Mouse (Mus musculus): Measurements from ENCODE around the gene Mkrn2.

Mkrn2 gene

DNA sequence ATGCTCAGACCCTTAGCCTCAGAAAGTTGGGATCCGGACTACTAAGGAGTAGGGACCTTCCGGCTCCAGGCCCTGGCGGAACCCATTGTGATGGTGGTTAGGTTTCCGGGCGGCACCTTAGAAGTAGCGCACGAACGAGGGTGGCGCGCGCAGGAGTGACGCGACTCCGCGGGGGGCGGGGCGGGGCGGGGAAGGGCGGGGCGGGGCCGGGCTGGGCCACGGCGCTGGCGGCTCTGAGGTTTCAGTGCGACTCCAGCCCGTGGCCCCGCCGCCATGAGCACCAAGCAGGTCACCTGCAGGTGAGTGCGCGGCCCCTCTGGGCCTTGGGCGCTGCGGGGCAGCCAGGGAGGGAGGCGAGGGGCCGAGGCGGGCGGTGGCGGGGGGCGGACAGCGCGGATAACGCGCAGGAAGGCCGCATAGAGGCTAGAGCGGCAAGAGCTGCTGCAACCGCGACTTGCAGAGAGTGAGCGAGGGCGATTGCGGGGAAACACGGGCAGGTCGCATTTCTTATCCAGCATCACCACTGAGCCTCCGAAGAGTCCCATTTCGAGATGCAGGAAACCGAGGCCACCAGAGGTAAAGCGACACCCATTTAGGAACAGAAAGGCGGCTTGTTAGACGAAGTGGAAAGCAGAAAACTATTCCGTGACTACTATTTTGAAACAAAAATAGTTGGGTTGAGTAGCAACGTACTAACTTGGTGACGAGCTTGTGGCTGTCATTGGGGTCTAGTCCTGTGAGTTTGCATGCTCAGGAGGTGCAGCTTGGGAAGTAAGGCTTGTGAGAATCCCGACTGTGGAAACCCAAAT lies at the start of gene Mkrn2:
Gene Mkrn2 (plus strand): TSS at position 188 of the 809 bp plus-strand sequence.
- peak; percentile 90 for DNase-seq

DNA sequence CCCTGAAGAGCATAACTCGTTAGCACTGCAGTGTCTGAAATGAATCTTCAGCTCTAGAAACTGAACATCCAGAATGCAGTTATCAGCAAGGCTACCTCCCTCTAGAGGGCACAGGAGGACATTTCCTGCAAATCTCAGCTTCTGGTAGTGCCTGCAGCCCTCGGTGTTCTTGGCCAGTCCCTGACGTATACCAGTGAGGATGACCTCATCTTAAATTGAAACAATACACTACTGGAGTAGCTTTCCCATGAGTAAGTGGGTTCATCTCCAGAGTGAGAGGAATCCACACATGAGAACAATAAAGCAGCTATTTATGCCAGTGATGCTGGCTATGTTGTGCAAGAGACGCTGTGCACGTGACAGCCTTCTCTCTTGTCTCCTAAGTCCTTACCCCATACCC lies 46.2 kb upstream of the Mkrn2 start:
- DNase-seq = no peak

DNA sequence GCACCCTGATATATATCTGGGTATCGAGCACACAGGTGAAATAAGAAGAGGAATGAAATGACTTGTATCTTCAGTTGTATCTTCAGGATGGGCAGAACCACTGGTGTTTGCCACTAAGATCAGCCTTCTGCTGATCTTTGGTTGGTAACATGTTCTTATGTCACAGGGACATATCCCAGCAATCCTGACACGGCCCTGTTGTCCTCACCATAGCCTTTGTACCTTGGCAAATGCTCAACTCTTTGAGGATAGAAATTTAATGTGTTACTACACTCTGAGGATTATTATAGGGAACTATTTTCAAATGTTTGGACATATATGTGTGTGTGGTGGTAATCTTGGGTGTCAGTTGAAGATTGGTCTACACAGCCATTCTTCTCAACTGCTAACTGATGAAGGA lies 43.5 kb upstream of the Mkrn2 start:
- no peak for DNase-seq

DNA sequence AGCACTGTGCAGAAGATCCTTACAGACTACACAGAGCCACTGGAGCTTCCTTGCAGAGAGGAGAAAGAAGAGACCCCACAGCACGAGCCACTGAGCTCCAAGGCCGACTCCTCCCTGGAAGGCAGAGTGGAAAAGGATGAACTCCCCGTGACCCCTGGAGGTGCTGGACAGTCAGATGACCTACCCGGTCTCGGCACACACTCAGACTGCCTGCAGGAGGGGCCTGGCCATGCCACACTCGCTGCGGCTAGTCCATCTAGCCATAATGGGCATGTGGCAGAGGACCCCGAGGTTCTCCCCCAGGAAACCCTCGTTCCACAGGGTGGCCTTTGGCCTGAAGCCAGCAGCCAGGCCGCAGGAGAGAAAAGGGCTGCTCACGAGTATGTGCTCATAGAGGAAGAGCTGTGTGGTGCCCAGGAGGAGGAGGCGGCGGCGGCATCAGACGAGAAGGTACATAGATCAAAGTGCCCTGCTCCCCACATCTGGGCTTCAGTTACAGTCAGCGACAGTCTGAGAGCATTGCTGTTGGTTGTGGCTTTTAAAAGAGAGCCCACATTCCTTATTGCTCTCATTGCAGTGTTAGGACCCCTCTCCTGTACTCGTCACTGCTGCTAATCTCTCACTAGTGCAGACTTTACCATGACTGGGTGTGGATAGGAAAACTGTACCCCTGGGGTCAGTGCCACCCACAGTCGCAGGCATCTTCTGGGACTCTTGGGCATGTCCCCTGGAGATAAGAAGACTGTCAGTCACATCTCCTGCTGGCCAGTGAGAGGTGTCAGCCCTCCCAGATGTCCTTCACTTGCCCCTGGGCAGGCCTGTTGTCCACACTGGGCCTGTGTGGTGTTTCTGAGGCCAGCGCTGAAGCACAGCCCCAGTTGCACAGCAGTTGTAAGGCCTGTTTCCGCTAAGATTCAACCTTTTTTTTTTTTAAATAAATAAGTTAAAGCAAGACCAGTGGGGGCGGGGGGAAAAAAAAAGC lies 41.8 kb upstream of the Mkrn2 start:
- DNase-seq = no peak

DNA sequence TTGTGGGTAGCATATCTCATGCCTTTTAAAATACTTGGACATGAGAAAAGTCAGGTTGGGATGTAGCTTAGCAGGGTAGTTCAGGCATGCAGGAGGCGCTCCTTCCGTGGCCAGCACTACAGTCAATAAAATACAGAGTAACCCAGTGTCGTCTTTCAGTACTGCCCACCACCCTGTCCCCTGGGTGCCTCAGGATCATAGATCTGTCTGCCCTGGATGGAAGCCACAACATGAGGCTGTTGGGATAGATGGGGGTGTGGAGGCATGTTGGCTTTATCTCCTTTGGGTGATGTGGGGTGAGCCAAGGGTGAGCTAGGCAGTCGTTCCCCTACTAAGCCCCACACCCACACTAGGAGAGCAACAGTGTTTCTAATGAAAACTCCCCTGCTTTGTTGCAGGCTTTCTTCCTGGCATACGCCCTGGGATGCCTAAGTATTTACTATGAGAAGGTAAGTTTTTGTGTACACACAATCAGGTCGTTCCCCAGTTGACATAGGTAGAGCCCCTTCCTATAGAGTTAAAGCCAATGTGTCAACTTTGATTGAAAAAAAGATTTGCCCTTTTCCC lies 36.1 kb upstream of the Mkrn2 start:
- no peak for DNase-seq

DNA sequence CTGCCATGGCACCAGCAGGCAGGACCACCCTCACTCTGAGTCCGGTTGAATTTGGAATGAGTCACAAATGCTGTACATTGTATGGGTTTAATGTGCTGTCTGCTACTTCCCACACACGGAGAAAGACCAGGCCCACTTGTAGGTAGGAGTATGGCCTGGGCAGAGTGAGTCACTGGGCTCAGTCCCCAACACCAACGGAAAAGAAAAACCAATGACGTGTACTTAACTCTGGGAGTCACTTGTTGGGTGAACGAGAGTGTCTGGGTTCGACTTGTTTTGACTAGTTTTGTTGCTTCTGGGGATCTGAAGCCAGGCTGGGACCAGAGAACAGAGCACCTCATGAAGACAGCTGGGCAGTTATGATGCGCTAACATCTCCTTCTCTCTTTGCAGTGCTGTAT lies 27.5 kb upstream of the Mkrn2 start:
- no peak for DNase-seq

DNA sequence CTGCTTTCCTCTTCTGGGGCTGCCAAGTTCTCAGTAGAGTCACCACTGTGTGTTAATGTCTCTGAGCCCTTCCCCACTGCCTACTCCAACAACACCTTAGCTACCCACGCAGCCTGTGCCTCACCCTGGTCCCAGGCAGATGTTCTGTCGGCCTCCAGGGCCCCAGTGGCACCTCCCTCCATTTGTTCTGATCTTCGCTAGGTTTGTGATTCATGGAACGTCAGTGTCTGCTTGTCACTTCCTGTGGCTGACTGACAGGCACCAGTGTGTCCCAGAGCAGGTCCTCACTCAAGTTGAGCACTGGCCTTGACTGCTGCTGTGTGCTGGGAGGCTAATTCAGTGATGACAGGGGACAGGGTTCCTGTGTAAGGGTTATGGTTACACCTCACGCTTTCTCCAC lies 24.3 kb upstream of the Mkrn2 start:
- no peak for DNase-seq

DNA sequence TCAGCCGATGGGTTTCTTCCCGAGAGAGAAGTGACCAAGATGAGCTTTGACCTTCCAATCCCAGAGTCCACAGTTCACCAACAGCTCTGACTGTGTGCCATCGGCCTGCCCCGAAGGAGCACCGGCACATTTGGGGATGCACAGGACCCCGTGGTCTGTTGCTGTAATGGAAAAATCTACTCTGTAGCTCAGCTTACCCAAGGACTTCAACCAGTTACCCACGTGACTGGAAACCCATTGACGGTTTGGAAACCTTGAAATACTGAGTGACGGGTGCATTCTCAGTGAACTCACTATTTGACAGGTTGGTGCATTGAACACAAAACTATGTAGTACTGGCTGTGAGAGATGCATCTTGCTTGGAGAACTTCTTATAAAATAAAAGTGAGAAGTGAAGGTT lies 23.8 kb upstream of the Mkrn2 start:
- DNase-seq = no peak

DNA sequence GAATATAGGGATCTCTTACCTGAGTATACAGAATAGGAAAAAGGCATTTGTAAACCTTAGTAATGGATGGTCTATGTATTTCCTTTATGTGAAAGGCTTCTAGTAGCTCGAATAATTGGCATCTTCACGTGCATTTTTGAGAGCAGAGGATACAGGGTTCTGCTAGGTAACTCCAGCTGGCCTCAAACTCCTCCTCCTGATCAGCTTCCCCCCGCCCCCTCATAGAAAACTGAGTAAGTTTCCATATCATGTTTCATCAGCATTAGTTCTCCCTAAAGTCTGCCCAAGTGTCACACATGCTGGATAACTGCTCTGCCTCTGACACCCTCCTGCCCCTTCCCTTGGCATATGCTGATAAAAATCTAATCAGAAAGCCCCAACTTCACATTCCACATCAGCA lies 20.9 kb upstream of the Mkrn2 start:
- DNase-seq = no peak

DNA sequence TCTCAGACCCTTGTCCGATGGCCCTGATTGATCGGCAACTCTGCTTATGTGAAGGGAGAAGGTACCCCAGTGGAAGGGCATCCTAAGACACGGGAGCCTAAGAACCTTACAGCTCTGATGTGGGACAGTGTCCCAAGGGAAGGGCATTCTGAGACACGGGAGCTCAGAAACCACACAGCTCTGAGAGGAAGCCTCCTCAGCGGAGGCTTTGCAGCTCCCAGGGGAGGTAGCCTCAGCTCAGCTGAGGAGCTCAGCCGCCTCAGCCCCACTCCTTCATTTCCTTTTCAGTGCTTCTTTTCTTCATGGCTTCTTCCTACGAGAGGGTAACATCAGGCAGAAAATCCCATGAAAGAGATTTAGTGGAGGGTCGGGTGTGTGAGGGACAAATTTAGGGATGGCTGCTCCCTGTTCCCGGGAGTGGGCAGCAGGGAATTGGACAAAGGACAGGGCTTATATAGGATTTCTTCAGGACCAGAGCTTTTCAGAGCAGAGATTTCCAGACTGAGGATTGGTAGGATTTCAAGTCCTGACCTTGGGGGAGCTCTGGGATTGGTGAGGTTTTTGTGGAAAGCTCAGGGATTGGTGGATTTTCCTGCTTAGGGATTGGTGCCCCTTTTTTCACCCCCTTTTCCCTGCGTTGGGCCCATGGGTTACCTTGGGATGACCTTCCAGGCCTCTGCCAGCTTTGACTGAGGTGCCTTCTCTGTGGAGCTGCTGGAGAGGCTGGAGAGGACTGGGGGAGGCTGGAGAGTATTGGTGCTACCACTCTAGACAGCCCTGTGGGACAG lies 19.2 kb upstream of the Mkrn2 start:
- DNase-seq = no peak

DNA sequence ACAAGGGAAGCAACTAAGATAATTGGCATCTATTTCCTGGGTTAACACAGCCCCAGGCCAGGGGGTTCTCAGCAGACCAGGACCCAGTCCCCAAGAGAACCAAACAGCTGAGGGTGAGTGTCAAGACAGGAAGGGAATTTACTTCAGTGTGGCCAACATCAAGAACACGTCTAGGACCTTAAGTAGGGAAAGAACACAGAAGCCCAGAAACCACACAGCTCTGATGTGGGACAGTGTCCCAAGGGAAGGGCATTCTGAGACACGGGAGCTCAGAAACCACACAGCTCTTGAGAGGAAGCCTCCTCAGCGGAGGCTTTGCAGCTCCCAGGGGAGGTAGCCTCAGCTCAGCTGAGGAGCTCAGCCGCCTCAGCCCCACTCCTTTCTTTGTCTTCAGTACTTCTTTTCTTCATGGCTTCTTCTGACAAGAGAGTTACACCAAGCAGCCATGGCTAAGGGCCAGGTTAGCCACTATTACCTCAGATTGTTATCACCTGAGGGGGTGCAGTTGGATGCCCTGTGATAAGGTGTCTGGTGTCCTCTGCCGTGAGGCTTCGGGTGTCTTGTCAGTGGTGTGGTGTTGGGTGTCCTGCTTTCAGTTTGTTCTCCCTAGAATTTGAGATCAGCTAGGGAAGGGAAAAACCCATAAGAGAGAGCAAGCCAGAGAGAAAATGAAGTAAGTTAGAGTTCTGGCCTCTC lies 18.1 kb upstream of the Mkrn2 start:
- DNase-seq = no peak

DNA sequence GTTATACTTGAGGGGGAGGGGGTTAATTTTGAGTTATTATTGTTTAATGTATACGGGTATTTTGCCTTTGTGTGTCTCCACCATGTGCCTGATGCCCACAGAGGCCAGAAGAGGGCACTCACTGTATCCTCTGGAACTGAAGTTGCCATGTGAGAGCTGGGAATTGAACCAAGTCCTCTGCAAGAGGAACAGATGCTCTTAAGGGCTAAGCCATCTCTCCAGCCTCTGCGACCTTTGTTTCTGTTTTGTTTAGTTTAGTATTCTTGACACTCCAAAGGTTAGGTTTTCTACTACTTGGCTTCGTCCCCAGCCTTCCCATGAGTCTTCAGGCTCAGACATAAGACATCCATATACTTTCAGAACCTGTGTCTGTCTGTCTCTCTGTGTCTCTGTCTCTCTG lies 17.5 kb upstream of the Mkrn2 start:
- no peak for DNase-seq

DNA sequence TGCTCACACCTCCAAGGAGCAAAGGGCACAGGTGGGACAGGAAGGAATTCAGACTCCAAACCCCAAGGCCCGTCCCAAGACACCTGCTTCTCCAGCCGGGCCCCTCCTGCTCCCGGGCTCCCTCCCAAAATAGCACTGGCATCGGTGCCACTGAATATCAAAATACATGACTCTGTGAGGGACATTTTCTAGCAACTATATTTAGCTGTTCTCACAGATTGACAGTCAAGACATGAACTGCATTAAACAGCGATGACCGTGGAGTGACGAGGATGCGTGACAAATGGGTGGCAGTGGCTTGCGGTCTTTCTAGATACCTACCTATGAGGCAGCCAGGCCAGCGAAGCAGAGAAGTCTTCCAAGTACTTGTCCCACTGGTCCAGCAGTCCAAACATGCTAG lies 15.4 kb upstream of the Mkrn2 start:
- no peak for DNase-seq

DNA sequence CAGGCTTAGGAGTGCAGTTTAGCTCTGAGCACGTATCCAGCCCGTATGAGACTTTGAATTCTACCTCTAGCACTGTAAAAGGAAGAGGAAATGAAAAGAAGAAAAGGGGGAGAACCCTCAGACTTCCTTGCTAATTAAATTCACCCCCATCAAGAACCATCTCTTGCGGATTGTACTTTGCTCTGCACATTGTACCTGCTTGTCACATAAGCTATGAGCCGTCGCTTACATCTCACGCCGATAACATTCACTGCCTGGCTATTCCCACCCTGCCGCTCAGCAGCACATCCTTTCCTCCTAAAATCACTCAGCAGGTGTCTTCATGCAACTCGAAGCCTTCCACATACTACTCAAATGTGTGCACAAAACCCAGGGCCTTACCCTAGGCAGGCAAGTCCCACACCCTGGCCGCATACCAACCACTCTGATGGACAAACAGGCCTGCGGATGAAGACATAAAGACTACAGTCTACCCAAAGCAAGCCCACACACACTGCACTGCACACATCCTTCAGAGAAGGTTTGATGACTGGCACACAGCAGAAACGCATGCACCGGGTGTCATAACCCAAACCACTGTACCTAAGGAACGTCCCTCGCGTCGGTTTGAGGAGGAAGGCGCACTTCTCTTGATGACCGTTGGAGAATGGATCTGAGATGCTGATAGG lies 9.9 kb upstream of the Mkrn2 start:
- no peak for DNase-seq

DNA sequence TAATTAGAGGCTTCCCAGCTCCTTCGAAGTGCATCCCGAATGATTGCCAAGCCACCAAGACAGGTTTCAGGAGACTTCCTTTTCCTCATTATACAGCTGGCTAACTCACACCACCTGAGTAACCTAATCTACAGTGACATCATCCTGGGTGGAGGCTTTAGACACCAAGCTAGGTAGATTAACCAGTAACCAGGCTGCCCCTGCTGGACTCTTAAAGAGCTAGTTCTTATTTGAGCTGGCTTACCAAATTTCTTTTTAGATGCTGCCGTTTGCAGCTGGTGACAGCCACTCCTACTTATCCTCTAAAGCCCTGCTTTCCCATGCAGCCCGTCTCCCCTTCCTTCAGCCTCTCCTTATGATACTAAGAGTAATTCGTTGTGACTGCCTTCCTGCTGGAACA lies 9.2 kb upstream of the Mkrn2 start, which contains the start of gene Mkrn2os:
Gene Mkrn2os (minus strand): TSS at position 119 of the 400 bp plus-strand sequence.
- DNase-seq = no peak

DNA sequence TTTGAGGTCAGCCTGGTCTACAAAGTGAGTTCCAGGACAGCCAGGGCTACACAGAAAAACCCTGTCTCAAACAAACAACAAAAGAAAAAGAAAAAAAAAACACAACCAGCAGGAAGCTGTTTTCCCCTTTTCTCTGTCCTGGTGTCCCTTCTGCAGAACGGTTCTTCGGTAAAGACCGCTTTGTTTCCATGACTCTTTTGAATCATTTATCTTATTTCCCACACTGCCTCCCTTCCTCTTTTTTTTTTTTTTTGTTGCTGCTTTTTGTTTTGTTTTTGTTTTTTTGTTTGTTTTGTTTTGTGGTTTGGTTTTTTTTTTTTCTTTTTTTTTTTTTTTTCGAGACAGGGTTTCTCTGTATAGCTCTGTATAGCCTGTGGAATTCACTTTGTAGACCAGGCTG lies 8.4 kb upstream of the Mkrn2 start:
- no peak for DNase-seq

DNA sequence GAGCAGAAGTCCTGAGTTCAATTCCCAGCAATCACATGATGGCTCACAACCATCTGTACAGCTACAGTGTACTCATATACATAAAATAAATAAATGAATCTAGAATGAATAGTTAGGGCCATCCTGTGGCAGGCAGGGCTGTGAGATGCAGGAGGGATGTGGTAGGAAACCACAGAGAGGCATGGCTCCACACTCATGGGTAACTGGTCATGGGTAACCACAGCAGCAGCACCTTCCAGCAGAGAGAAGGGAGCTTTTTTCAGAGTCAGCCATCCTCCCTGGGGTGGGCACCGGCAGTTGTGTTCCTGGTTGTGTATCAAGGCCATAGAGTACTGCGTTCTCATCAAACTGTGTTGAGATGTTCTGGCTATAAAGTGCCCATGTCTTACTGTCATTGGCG lies 7.2 kb upstream of the Mkrn2 start:
- DNase-seq = no peak

DNA sequence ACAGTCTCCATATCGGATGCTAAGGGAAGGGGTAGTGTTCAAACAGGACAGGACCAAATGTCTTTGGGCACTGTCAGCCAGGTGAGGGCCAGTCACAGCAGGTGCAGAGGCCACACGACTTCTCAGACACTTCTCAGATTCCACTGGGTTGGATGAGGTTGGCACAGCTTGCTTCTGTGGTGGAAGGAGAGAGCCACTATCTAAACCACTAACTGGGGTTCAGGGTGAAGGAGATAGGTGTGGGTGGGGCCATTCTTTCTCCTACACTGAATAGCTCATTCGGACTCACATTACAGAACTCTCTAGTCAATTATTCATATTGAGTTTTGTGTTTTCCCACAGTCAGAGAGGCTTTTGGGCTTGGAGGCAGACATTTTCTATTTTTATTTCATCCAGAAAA lies 6.0 kb upstream of the Mkrn2 start:
- DNase-seq = no peak

DNA sequence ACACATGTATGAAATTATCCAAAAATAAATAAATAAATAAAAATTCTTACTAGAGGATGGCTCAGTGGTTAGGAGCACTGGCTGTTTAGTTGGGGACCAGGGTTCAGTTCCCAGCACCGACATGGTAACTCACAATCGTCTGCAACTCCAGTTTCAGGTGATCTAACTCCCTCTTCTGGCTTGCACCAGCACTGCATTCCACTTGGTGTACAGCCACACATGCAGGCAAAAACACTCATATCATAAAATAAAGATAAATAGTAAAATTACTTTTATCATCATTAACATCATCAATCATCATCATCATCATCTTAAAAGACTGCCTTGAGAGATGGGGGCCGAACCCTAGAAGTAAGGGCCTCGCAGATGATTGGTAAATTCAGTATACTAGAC lies 384 bp upstream of the Mkrn2 start:
- no peak for DNase-seq

DNA sequence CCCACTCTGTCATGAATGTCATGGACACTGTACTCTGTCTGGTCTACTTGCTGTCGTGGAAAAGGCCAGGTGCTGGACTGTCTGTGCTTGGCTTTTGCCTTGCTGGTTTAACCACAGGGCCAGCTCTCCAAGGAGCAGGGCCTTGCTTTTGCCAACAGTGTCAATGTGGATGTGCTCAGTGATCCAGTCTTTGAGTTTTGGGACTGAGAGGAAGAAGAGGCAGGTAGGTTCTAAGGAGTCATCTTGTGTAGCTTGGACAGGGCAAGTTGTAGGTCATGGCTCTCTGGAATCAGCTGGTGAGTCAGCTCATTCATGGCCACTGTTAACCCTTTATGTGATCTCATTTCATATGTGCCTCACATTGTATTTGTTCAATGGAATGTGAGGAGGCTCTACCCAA lies 4.8 kb downstream of the Mkrn2 start:
- no peak for DNase-seq

DNA sequence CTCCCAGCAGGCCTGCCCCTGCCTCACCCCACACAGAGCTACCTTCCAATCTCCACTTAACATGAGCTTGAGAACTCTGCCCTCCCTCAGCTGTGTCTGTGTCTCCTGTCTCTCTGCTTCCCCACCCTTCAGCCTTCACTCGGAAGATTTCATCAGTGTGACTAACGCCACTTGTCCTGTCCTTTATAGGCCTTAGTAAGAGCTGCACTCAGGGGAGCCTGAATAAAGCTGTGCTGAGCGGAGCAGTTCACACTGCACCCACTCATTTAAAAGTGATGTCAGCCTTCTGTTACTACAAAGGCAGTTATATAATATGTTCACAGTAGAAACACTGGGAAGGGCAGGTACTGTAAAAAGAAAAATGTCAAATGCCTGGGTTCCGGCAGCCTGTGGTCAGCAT lies 5.7 kb downstream of the Mkrn2 start:
- no peak for DNase-seq

DNA sequence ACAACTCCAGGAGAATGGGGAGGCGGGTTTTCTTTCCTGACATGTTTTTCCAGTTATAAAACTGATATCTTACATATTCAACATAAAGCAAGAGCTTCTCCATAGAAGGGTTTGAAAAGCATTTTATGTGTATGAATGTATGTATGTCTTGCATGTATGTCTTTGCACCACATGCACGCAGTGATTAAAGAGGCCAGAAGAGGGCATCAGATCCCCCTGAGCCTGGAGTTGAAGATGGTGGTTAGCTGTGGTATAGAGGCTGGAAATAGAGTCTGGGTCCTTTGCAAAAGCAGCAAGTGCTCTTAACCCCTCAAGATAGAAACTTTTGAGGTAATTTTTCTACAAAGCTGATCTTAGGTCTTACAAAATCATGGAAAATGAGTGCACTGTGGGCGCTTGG lies 7.4 kb downstream of the Mkrn2 start:
- DNase-seq = peak; percentile 44

All from embryo, embryonic 11 days (tissue).